Mouse (Mus musculus) forebrain, embryonic 14.5 days (tissue): ENCODE measurements around the gene Zbtb8b. TPM values are rescaled to one million over a fixed set of nuclear protein-coding genes. Genes with fewer than 3 reads are reported as not detected.
A peak's percentile ranks its signal among the peaks of the same experiment; 100 is the strongest.

Experiments
- ATAC-seq: fragments of 200-750 bp; cut with Nextera tagmentation; 2 replicates; pipeline ENCODE4 v1.8.0; 2017; ENCODE audit warnings: mild to moderate bottlenecking, moderate library complexity
- DNase-seq: peaks from one replicate; pipeline ENCODE4 v3.0.0-alpha.2; 2015; ENCODE audit warnings: low spot score
- H3K27ac ChIP-seq: fragments of 300-500 bp; sonication (generic); 2 replicates; pipeline ENCODE4 v1.5.1; 2014; ENCODE audit warnings: low read depth, mild to moderate bottlenecking, control low read depth, low read length, moderate library complexity
- H3K27me3 ChIP-seq: fragments of 300-500 bp; sonication (generic); replicated peaks from 2 replicates; pipeline ENCODE4 v1.6.1; 2014; ENCODE audit warnings: low read length, control low read depth, mixed read lengths; ENCODE audit not compliant: control insufficient read depth, insufficient read depth
- H3K36me3 ChIP-seq: fragments of 300-500 bp; sonication (generic); 2 replicates; pipeline ENCODE4 v1.6.1; 2014; ENCODE audit warnings: low read length, control low read depth; ENCODE audit not compliant: control insufficient read depth, insufficient read depth
- H3K4me1 ChIP-seq: fragments of 300-500 bp; sonication (generic); 2 replicates; pipeline ENCODE4 v1.6.1; 2014; ENCODE audit warnings: antibody characterized with exemption, low read length, control low read depth; ENCODE audit not compliant: control insufficient read depth, insufficient read depth
- H3K4me2 ChIP-seq: fragments of 300-500 bp; sonication (generic); 2 replicates; pipeline ENCODE4 v1.6.1; 2014; ENCODE audit warnings: mild to moderate bottlenecking, control low read depth, low read length
- H3K4me3 ChIP-seq: fragments of 300-500 bp; sonication (generic); 2 replicates; pipeline ENCODE4 v1.5.1; 2014; ENCODE audit warnings: low read depth, low read length, control low read depth
- H3K9ac ChIP-seq: fragments of 300-500 bp; sonication (generic); 2 replicates; pipeline ENCODE4 v1.6.1; 2014; ENCODE audit warnings: mild to moderate bottlenecking, low read length, control low read depth, moderate library complexity
- H3K9me3 ChIP-seq: fragments of 300-500 bp; sonication (generic); replicated peaks from 2 replicates; pipeline ENCODE4 v1.6.1; 2016; ENCODE audit warnings: low read length, control low read depth, mixed read lengths; ENCODE audit not compliant: control insufficient read depth
- WGBS: fragments of 180-500 bp; shearing (Covaris S2); extraction: QIAGEN DNeasy Blood & Tissue Kit; methylation state at CpG from one replicate; pipeline ENCODE4 v1.1.7; 2014; 5-methylcytosine and 5-hydroxymethylcytosine counted together
- polyA plus RNA-seq: library from polyadenylated mRNA; unstranded; fragments of >200 nt; fragmentation: Nextera tagmentation; extraction: Ambion mirVana; gene quantifications from 2 replicates; pipeline ENCODE4 v1.2.1, GENCODE M21; 2014

Zbtb8b gene
- polyA plus RNA-seq, 1 experiment from 2014 or later, result 6.5 TPM

DNA sequence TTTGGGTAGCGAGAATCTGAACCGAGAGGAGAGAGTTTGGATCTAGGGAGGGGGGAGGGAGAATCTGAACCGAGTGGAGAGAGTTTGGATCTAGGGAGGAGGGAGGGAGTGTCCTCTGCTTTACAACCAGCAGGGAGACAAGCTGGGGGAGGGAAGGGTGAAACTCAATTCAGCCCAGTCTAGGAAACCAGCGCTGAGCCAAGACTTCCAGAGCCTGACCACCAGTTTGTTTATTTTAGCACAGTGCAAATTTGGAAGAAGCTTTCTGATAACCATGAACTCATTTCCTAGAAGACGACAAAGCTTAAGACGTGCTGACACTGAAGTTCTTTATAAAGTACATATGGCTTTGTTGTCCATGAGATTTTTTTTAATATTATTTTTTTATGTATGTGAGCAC, 56.2 kb downstream of the Zbtb8b start:
- Histone ChIP-seq H3K4me2 (no peak overlapping the region), H3K9ac (no peak overlapping the region), H3K36me3 (no peaks in the 10 kb centered on the region), H3K27ac (no peak overlapping the region), H3K9me3 (no peaks in the 10 kb centered on the region), H3K27me3 (no peaks in the 10 kb centered on the region), H3K4me3 (no peak overlapping the region), H3K4me1 (no peaks in the 10 kb centered on the region)
- DNase-seq, result no peak
- WGBS, result 43% methylated on average over 6 of the region's 6 CpGs
- no peak for ATAC-seq

DNA sequence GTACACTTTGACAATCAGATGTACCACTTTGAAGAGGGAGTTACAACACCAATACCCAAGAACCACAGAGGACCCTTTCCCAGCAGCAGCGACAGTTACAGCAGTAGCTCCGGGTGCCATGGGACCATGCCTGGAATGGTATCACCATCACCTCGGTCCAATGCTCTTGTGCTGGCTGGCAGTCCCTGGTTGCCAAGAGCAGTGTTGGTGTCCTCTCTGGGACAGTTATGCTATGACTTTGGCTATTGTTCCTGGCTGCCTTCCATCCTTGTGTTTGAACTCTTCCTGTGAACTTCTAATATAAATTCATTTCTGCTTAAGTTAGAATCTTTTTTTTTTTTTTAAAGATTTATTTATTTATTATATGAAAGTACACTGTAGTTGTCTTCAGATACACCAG, 57.1 kb downstream of the Zbtb8b start:
- no peaks in the 10 kb centered on the region for H3K27me3 ChIP-seq

DNA sequence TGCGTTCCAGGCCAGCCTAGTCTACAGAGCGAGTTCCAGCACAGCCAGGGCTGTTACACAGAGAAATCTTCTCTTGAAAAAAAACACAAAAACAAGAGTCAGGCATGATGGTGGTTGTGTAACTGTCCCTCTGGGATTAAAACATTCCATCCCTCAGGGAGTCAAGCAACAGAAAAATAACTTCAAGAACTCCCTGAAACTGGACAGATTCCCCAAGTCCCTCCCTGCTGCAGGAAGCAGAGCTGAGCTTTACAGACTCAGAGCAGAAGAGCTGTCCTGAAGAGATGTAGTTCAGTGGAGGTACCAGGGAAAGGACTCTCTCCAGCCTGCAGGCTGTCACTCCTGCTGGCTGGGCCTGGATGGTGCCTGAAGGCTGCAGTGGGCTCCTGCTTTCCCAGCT, 58.2 kb downstream of the Zbtb8b start:
- WGBS, result 92% methylated on average over 2 of the region's 2 CpGs
- DNase-seq, result no peak
- no peaks in the 10 kb centered on the region for H3K4me1 ChIP-seq
- no peak for ATAC-seq
- H3K27me3 ChIP-seq, result no peaks in the 10 kb centered on the region
- H3K9ac ChIP-seq, result no peak overlapping the region
- no peak overlapping the region for H3K4me2 ChIP-seq
- H3K4me3 ChIP-seq, result no peak overlapping the region
- no peak overlapping the region for H3K27ac ChIP-seq
- no peaks in the 10 kb centered on the region for H3K9me3 ChIP-seq
- no peaks in the 10 kb centered on the region for H3K36me3 ChIP-seq

More for the DNA sequence above, 57.1 kb downstream of the Zbtb8b start:
- no peak overlapping the region for H3K4me3 ChIP-seq
- DNase-seq (no peak), ATAC-seq (no peak)
- H3K9ac ChIP-seq, result no peak overlapping the region
- no peak overlapping the region for H3K27ac ChIP-seq
- 89% methylated on average over 3 of the region's 3 CpGs for WGBS
- H3K36me3 ChIP-seq, result no peaks in the 10 kb centered on the region
- H3K4me2 ChIP-seq, result no peak overlapping the region
- H3K4me1 ChIP-seq, result no peaks in the 10 kb centered on the region
- no peaks in the 10 kb centered on the region for H3K9me3 ChIP-seq

DNA sequence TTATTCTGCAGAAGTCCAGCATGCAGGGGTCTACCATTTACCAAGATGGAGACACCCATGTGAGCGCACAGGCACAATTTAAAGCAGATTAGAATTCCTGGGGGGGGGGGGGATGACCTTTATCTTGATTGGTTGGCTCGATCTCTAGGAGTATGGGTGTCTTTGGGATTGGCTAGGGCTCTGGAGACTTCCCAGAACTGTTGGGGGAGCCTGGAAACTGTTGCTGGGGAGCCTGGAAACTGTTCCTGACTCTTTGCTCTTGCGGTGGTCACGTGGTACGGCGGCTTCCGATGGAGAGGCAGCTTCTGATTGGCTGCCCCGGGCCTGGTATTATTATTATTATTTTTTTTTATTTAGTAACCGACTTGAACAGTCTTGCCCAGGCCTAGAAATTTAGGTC, 58.6 kb downstream of the Zbtb8b start:
- H3K4me3 ChIP-seq, result no peak overlapping the region
- H3K9me3 ChIP-seq, result no peaks in the 10 kb centered on the region
- no peaks in the 10 kb centered on the region for H3K4me1 ChIP-seq
- H3K9ac ChIP-seq, result no peak overlapping the region
- DNase-seq (no peak), ATAC-seq (no peak)
- H3K27ac ChIP-seq, result no peak overlapping the region
- no peaks in the 10 kb centered on the region for H3K27me3 ChIP-seq
- 89% methylated on average over 9 of the region's 9 CpGs for WGBS
- no peaks in the 10 kb centered on the region for H3K36me3 ChIP-seq
- no peak overlapping the region for H3K4me2 ChIP-seq

DNA sequence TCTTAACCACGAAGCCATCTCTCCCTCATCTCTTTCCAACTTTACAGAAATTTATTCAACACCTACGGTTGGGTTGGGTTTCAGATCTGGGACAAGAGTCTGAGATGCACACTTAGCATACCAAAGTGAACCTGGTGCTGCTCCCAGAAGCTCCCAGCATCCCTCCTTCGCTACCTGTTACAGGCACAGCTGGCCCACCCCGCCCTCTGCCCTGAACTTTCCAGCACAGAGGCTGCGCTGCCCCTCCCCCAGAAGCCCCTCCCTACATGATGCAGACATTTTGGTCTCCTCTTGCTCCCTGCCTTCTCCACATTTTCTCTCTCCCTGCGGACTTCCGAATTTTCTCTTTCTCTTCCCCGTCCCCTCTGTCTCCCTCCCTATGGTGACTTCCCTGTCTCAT, 59.5 kb downstream of the Zbtb8b start:
- DNase-seq (no peak), ATAC-seq (no peak)
- Histone ChIP-seq H3K4me3 (no peak overlapping the region), H3K27me3 (no peaks in the 10 kb centered on the region), H3K36me3 (no peaks in the 10 kb centered on the region), H3K9ac (no peak overlapping the region), H3K27ac (no peak overlapping the region), H3K4me2 (no peak overlapping the region), H3K4me1 (0 out of 2 replicates have a peak, but pooled peaks cover 2% of the 10 kb centered on the region), H3K9me3 (no peaks in the 10 kb centered on the region)
- WGBS, result 85% methylated on average over 8 of the region's 8 CpGs

DNA sequence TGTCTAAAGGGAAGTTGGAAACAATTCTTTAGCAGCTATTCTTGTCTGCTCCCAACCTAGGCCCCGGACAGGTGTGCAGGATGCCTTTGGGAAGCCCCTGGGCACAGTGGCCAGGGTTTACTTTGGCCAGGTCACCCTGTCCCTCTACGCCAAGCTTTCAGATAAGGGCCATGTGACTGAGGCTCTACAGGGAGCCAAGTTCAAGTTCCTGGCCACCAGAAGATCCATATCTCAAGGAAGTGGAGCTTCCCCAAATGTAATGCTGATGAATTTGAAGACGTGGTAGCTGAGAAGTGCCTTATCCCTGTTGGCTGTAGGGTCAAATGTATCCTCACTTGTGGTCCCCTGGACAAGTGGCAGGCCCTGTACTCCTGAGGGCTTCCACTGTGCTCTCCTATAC, 60.8 kb downstream of the Zbtb8b start:
- no peak for DNase-seq
- H3K27ac ChIP-seq, result no peak overlapping the region

DNA sequence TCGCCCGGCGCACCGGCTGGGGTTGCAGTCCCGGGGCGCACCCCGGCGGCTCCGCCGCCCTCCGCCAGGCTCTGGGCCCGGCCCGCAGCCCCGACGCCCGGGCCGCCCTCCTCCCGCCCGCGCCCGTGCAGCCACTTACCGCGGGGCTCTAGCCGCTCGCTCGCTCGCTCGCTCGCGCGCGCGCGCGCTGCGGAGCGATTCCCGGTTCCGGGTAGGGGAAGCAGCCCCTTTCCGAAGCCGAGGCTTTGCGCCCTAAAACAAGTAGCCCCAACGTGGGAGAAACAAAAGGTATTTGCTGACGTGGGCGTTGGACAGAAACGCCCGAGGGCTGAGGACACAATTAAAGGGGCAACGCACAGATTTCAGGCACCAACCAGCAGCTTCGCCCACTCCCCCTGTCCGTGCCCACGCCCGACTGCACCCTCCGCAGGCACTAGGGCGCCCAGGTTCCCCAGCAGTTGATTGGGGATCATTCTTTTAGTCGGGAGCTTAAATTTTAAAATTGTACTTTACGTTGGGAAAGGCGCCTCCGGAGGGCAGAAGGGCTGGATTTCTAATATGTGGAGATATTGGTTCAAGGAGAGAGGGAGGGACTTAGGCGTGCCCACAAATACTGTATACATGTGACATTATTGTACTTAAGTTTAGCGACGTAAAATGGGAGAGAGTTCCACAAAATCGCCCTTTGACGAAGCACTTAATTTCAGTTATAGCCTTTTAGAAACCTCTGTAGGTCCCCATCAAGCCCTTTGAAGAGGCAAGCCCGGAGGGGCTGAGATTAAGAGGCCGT, 62.9 kb downstream of the Zbtb8b start, which contains the start of gene Zbtb8a:
TSS of gene Zbtb8a (minus strand) at position 516 of the 790 bp plus-strand sequence.
- Histone ChIP-seq H3K9me3 (no peaks in the 10 kb centered on the region), H3K27ac (peak within 1 kb of the TSS; percentile 92), H3K9ac (peak within 1 kb of the TSS; percentile 89), H3K27me3 (no peaks in the 10 kb centered on the region), H3K36me3 (no peaks in the 10 kb centered on the region), H3K4me3 (peak within 1 kb of the TSS; percentile 78), H3K4me1 (0 out of 2 replicates have a peak, but pooled peaks cover 2% of the 10 kb centered on the region), H3K4me2 (peak within 1 kb of the TSS; percentile 68)
- DNase-seq (peak; percentile 80), ATAC-seq (peak; percentile 85)
- 2% methylated on average over 60 of the region's 65 CpGs for WGBS

More for the DNA sequence above, 60.8 kb downstream of the Zbtb8b start:
- Histone ChIP-seq H3K4me1 (0 out of 2 replicates have a peak, but pooled peaks cover 2% of the 10 kb centered on the region), H3K27me3 (no peaks in the 10 kb centered on the region), H3K9me3 (no peaks in the 10 kb centered on the region), H3K4me3 (no peak overlapping the region), H3K36me3 (no peaks in the 10 kb centered on the region), H3K4me2 (no peak overlapping the region), H3K9ac (no peak overlapping the region)
- no peak for ATAC-seq
- WGBS, result 89% methylated on average over 3 of the region's 3 CpGs

DNA sequence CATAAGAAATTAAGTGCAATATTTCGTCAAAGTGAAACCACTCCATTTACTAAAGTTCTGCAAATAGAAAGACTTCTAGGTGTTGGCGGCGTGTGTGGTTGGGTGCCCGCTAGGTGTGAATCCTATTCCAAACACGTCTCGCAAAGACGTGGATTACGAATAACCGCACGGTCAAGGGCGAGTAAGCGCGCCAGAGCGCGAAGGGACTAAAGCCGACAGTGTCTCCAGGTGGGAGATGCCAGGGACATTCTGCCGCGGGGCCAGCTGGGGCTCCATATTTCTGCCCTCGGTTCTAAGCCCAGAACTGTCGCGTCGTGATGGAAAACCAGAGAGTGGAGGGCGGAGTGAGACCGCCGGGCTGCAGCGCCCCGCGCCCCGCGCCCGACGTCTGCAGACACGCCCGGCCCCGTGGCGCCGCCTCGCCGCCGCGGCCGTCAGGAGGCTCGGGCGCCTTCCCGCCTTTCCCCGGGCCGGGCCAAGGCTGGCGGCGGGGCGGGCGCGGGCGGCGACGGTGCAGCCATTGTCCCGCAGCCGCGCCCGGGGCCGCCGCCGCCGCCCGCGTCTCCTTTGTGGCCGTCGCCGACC, 63.6 kb downstream of the Zbtb8b start:
- 0 out of 2 replicates have a peak, but pooled peaks cover 2% of the 10 kb centered on the region for H3K4me1 ChIP-seq
- H3K9ac ChIP-seq, result peak overlapping the region; percentile 89
- H3K9me3 ChIP-seq, result no peaks in the 10 kb centered on the region
- under 1% methylated on average over 57 of the region's 68 CpGs for WGBS
- DNase-seq (peak; percentile 64), ATAC-seq (peak; percentile 80)
- no peaks in the 10 kb centered on the region for H3K27me3 ChIP-seq
- H3K4me2 ChIP-seq, result peak overlapping the region; percentile 68
- H3K4me3 ChIP-seq, result peak overlapping the region; percentile 78
- H3K36me3 ChIP-seq, result no peaks in the 10 kb centered on the region
- H3K27ac ChIP-seq, result peak overlapping the region; percentile 92

DNA sequence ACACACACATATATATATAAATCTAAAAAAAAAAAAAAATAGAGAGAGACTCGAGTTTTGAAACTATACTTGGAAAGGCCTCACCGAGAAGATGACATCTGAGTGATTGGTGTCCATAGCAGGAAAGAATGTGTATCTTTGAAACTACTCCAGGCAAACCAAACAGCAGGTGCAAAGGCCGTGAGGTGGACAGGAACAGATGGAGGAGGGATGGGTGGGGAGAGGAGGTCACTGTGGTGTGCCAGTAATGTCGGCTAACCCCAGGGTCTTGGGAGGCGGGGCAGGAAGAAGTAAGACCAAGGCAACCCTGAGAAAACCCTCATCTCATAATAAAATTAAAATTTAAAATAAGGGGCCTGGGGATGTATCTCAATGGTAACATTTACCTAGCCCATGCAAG, 64.8 kb downstream of the Zbtb8b start:
- DNase-seq (no peak), ATAC-seq (no peak)
- no peak overlapping the region for H3K4me2 ChIP-seq
- H3K4me3 ChIP-seq, result no peak overlapping the region
- no peaks in the 10 kb centered on the region for H3K27me3 ChIP-seq
- no peaks in the 10 kb centered on the region for H3K36me3 ChIP-seq
- no peak overlapping the region for H3K27ac ChIP-seq
- 0 out of 2 replicates have a peak, but pooled peaks cover 2% of the 10 kb centered on the region for H3K4me1 ChIP-seq
- H3K9me3 ChIP-seq, result no peaks in the 10 kb centered on the region
- 76% methylated on average over 5 of the region's 5 CpGs for WGBS
- H3K9ac ChIP-seq, result no peak overlapping the region
